Mouse (Mus musculus): Measurements from ENCODE around the gene Rab1a.

GRCm38 (mm10) chr11:20247146-20247855, 46.1 kb downstream of the Rab1a start:
- TF ChIP-seq CTCF (IDR thresholded peaks at IDR 0.05; ENCODE audit: low read depth) (no peak), EP300 (IDR thresholded peaks at IDR 0.05; ENCODE audit: low read depth) (no peak)

All from liver, postnatal 0 days (tissue).